Mouse (Mus musculus) forebrain, embryonic 11.5 days (tissue): Measurements from ENCODE around the gene Zfyve19. TPM values are rescaled to one million over a fixed set of nuclear protein-coding genes. Genes with fewer than 3 reads are reported as not detected.

ENCODE experiments used
- ATAC-seq: fragments of 200-750 bp; cut with Nextera tagmentation; replicated peaks from 2 replicates; pipeline ENCODE4 v1.8.0; 2017; ENCODE audit warnings: moderate TSS enrichment; ENCODE audit not compliant: low FRiP score
- DNase-seq: peaks from one replicate; pipeline ENCODE4 v3.0.0-alpha.2; 2017; ENCODE audit warnings: low spot score
- H3K27ac ChIP-seq: fragments of 300-500 bp; sonication (generic); 2 replicates; pipeline ENCODE4 v1.5.1; 2014; ENCODE audit warnings: low read depth, low read length
- H3K27me3 ChIP-seq: fragments of 300-500 bp; sonication (generic); 2 replicates; pipeline ENCODE4 v1.6.1; 2014; ENCODE audit warnings: mild to moderate bottlenecking, low read length, mixed read lengths; ENCODE audit not compliant: control insufficient read depth, insufficient read depth
- H3K36me3 ChIP-seq: fragments of 300-500 bp; sonication (generic); 2 replicates; pipeline ENCODE4 v1.6.1; 2014; ENCODE audit warnings: mild to moderate bottlenecking, low read length, moderate library complexity, mixed read lengths; ENCODE audit not compliant: control insufficient read depth, insufficient read depth
- H3K4me1 ChIP-seq: fragments of 300-500 bp; sonication (generic); replicated peaks from 2 replicates; pipeline ENCODE4 v1.6.1; 2014; ENCODE audit warnings: low read length, mixed read lengths; ENCODE audit not compliant: control insufficient read depth, insufficient read depth
- H3K4me2 ChIP-seq: fragments of 300-500 bp; sonication (generic); 2 replicates; pipeline ENCODE4 v1.6.1; 2014; ENCODE audit warnings: low read depth, mild to moderate bottlenecking, low read length, moderate library complexity, mixed read lengths; ENCODE audit not compliant: severe bottlenecking
- H3K4me3 ChIP-seq: fragments of 300-500 bp; sonication (generic); 2 replicates; pipeline ENCODE4 v1.5.1; 2014; ENCODE audit warnings: low read depth, low read length
- H3K9ac ChIP-seq: fragments of 300-500 bp; sonication (generic); 2 replicates; pipeline ENCODE4 v1.6.1; 2014; ENCODE audit warnings: low read length
- H3K9me3 ChIP-seq: fragments of 300-500 bp; sonication (generic); 2 replicates; pipeline ENCODE4 v1.6.1; 2016; ENCODE audit warnings: low read length, mixed read lengths; ENCODE audit not compliant: control insufficient read depth
- WGBS: fragments of 180-500 bp; shearing (Covaris S2); extraction: QIAGEN DNeasy Blood & Tissue Kit; methylation state at CpG from one replicate; pipeline ENCODE4 v1.1.7; 2014; 5-methylcytosine and 5-hydroxymethylcytosine counted together
- polyA plus RNA-seq: library from polyadenylated mRNA; unstranded; fragments of >200 nt; fragmentation: Nextera tagmentation; extraction: Ambion mirVana; gene quantifications from 2 replicates; pipeline ENCODE4 v1.2.1, GENCODE M21; 2014

The Zfyve19 gene
- polyA plus RNA-seq: 41.7 and 53.2 TPM in 2 replicates

- H3K4me2 ChIP-seq: peak within 1 kb of the TSS; percentile 60
- WGBS: under 1% methylated on average over 51 of the region's 51 CpGs
- DNase-seq (peak; percentile 97), ATAC-seq (peak; percentile 96)
- H3K36me3 ChIP-seq: no peaks in the 10 kb centered on the region; the same call in 1 of the 2 replicates
- peak within 1 kb of the TSS; percentile 67 for H3K9ac ChIP-seq
- H3K9me3 ChIP-seq: no peaks in the 10 kb centered on the region
- H3K27me3 ChIP-seq: no peaks in the 10 kb centered on the region
- H3K27ac ChIP-seq: peak within 1 kb of the TSS; percentile 44; the same call in 1 of the 2 replicates
- H3K4me3 ChIP-seq: peak within 1 kb of the TSS; percentile 64
- peaks cover 4% of the 10 kb centered on the region; the same call in 1 of the 2 replicates for H3K4me1 ChIP-seq
Measured at GRCm38 (mm10) chr2:119208344-119209175, at the start of gene Zfyve19, which contains the start of gene Dnajc17. Zfyve19 (plus strand) TSS chr2:119208617. Dnajc17 (minus strand) TSS chr2:119208795.

GRCm38 (mm10) chr2:119161247-119161646 lies 47.2 kb upstream of the Zfyve19 start:
- Histone ChIP-seq H3K9me3 (no peaks in the 10 kb centered on the region), H3K4me1 (0 out of 2 replicates have a peak, but pooled peaks cover 6% of the 10 kb centered on the region), H3K27me3 (peaks cover 5% of the 10 kb centered on the region; the same call in 1 of the 2 replicates), H3K9ac (no peak overlapping the region), H3K27ac (no peak overlapping the region), H3K4me2 (no peak overlapping the region), H3K36me3 (no peaks in the 10 kb centered on the region), H3K4me3 (no peak overlapping the region)
- DNase-seq: no peak
- ATAC-seq: no peak
- 26% methylated on average over 2 of the region's 2 CpGs for WGBS

GRCm38 (mm10) chr2:119163135-119163534 lies 45.3 kb upstream of the Zfyve19 start:
- Histone ChIP-seq H3K4me1 (peaks cover 14% of the 10 kb centered on the region; the same call in 1 of the 2 replicates), H3K4me3 (no peak overlapping the region), H3K27me3 (peaks cover 19% of the 10 kb centered on the region), H3K36me3 (no peaks in the 10 kb centered on the region), H3K9me3 (no peaks in the 10 kb centered on the region), H3K27ac (no peak overlapping the region), H3K4me2 (no peak overlapping the region), H3K9ac (no peak overlapping the region)
- no peak for DNase-seq
- no peak for ATAC-seq
- 77% methylated on average over 3 of the region's 3 CpGs for WGBS

DNA sequence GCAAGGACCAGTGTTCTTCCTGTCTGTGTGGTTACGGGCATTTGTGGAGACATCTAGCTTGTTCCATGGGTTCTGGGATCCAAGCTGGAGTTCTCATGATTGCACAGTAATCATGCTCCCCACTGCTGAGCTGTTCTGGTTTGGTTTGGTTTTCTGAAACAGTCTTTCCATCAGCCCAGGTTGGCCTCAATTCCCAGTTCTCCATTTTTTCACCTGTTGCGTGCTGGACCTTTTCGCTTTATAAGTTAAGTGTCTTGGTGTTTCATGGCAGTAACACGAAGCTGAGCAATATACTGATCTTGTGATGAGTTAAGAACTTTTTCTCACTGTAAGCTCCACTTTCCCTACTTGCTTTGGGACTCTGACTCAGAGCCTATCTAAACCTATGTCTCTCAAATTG lies 44.4 kb upstream of the Zfyve19 start:
- Histone ChIP-seq H3K4me3 (no peak overlapping the region), H3K9me3 (no peaks in the 10 kb centered on the region), H3K4me2 (no peak overlapping the region), H3K4me1 (peaks cover 14% of the 10 kb centered on the region; the same call in 1 of the 2 replicates), H3K27ac (no peak overlapping the region), H3K27me3 (peaks cover 20% of the 10 kb centered on the region), H3K36me3 (no peaks in the 10 kb centered on the region), H3K9ac (no peak overlapping the region)
- WGBS: 85% methylated on average over 4 of the region's 4 CpGs
- no peak for DNase-seq
- ATAC-seq: no peak

GRCm38 (mm10) chr2:119165401-119165800 lies 43.0 kb upstream of the Zfyve19 start:
- peaks cover 20% of the 10 kb centered on the region for H3K27me3 ChIP-seq
- peaks cover 14% of the 10 kb centered on the region; the same call in 1 of the 2 replicates for H3K4me1 ChIP-seq
- no peak overlapping the region for H3K4me2 ChIP-seq
- DNase-seq: no peak
- H3K9me3 ChIP-seq: no peaks in the 10 kb centered on the region
- H3K4me3 ChIP-seq: no peak overlapping the region
- H3K9ac ChIP-seq: no peak overlapping the region
- H3K27ac ChIP-seq: no peak overlapping the region
- no peaks in the 10 kb centered on the region for H3K36me3 ChIP-seq
- ATAC-seq: no peak

DNA sequence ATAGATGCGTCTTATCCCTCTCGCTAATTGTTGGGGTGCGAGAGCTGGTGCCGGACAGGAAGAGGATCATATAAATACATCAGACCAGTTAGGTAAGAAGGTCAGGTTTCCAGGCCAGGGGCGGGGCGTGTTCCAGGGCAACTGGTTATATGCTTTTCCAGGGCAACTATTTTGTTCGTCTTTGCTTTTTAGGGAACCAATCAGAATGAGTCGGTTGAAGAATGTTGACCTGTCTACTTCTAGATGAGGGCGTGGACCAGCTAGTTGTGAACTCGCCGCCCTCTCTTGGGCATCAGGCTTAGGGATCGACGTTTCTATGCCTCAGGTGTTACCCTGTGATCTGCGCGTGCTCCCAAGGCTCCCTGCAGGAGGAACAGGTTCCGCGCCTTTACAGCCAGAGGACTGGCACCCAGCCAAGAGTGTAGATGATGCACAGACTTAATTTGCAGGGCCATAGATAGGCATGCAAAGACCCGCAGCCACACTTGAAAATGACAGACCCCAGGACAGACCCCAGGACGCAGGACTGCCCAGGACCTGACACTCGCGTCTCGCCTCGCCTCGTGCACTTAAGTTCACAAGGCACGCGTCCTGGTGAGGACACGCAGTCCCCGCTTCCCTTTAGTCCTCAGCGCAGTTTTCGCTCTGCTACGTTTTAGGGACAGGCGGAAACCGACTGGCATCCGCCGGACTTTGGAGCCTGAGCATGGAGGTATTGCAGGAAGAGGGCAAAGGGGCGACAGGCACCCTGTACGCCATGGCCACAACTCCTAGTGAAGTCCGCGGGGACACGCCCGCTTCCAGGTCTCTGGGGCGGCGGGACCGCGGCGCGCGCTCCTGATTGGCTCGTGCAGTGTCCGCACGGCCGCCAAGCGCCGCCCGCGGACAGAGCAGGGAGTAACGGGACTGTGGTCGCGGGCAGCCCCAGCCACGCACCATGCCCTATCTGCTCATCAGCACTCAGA lies 41.2 kb upstream of the Zfyve19 start, which contains the start of gene Gchfr:
Gene Gchfr, plus strand, starts transcription at position 873 of the 965 bp plus-strand sequence.
- H3K4me1 ChIP-seq: peaks cover 11% of the 10 kb centered on the region; the same call in 1 of the 2 replicates
- no peaks in the 10 kb centered on the region for H3K9me3 ChIP-seq
- H3K4me2 ChIP-seq: peak within 1 kb of the TSS; percentile 98
- ATAC-seq: peak; percentile 87
- H3K36me3 ChIP-seq: no peaks in the 10 kb centered on the region
- H3K4me3 ChIP-seq: peak within 1 kb of the TSS; percentile 46
- peaks cover 20% of the 10 kb centered on the region for H3K27me3 ChIP-seq
- peak; percentile 81 for DNase-seq
- no peak within 1 kb of the TSS for H3K27ac ChIP-seq
- H3K9ac ChIP-seq: peak within 1 kb of the TSS; percentile 41
- WGBS: under 1% methylated on average over 60 of the region's 60 CpGs

GRCm38 (mm10) chr2:119167866-119168256 lies 40.6 kb upstream of the Zfyve19 start:
- H3K27ac ChIP-seq: no peak overlapping the region
- WGBS: 2% methylated on average over 26 of the region's 26 CpGs
- DNase-seq (no peak), ATAC-seq (peak; percentile 37)
- H3K4me3 ChIP-seq: peak overlapping the region; percentile 46
- H3K4me1 ChIP-seq: peaks cover 12% of the 10 kb centered on the region; the same call in 1 of the 2 replicates
- peaks cover 20% of the 10 kb centered on the region for H3K27me3 ChIP-seq
- H3K9me3 ChIP-seq: no peaks in the 10 kb centered on the region
- peak overlapping the region; percentile 98 for H3K4me2 ChIP-seq
- no peaks in the 10 kb centered on the region for H3K36me3 ChIP-seq
- H3K9ac ChIP-seq: peak overlapping the region; percentile 41

DNA sequence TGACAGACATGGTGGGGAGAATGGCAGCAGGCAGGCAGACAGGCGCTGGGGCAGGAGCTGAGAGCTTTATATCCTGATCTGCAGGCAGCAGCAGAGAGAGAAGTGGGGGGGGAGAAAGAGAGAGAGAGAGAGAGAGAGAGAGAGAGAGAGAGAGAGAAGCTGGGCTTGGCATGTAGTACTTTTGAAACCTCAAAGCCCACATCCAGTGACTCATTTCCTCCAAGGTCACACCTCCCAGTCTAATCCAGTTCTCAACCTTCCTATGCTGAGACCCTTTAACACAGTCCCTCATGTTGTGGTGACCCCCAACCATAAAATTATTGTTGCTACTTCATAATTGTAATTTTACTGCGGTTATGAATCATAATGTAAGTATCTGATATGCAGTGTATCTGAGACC lies 38.1 kb upstream of the Zfyve19 start:
- 89% methylated on average over 2 of the region's 2 CpGs for WGBS
- Histone ChIP-seq H3K4me2 (no peak overlapping the region), H3K9ac (no peak overlapping the region), H3K36me3 (no peaks in the 10 kb centered on the region), H3K9me3 (no peaks in the 10 kb centered on the region), H3K4me3 (no peak overlapping the region), H3K4me1 (peaks cover 17% of the 10 kb centered on the region; the same call in 1 of the 2 replicates), H3K27ac (no peak overlapping the region), H3K27me3 (peaks cover 20% of the 10 kb centered on the region)
- DNase-seq: no peak
- no peak for ATAC-seq
